Mouse (Mus musculus) neural tube, embryonic 15.5 days (tissue): ENCODE results near the gene Prss33. TPM values are rescaled to one million over a fixed set of nuclear protein-coding genes. Genes with fewer than 3 reads are reported as not detected.
A peak's percentile ranks its signal among the peaks of the same experiment; 100 is the strongest.

Experiments
- ATAC-seq: fragments of 200-750 bp; cut with Nextera tagmentation; 2 replicates; pipeline ENCODE4 v1.8.0; 2017; ENCODE audit warnings: mild to moderate bottlenecking, moderate TSS enrichment, moderate library complexity; ENCODE audit not compliant: low FRiP score
- H3K27ac ChIP-seq: fragments of 300-500 bp; sonication (generic); replicated peaks from 2 replicates; pipeline ENCODE4 v1.5.1; 2015; ENCODE audit warnings: mild to moderate bottlenecking, inconsistent platforms
- H3K27me3 ChIP-seq: fragments of 300-500 bp; sonication (generic); replicated peaks from 2 replicates; pipeline ENCODE4 v1.6.1; 2015; ENCODE audit warnings: inconsistent platforms
- H3K36me3 ChIP-seq: fragments of 300-500 bp; sonication (generic); 2 replicates; pipeline ENCODE4 v1.6.1; 2015; ENCODE audit warnings: inconsistent platforms
- H3K4me1 ChIP-seq: fragments of 300-500 bp; sonication (generic); 2 replicates; pipeline ENCODE4 v1.6.1; 2015; ENCODE audit warnings: inconsistent platforms
- H3K4me2 ChIP-seq: fragments of 300-500 bp; sonication (generic); 2 replicates; pipeline ENCODE4 v1.6.1; 2015; ENCODE audit warnings: inconsistent platforms, mild to moderate bottlenecking, moderate library complexity
- H3K4me3 ChIP-seq: fragments of 300-500 bp; sonication (generic); replicated peaks from 2 replicates; pipeline ENCODE4 v1.5.1; 2015; ENCODE audit warnings: mild to moderate bottlenecking, inconsistent platforms
- H3K9ac ChIP-seq: fragments of 300-500 bp; sonication (generic); replicated peaks from 2 replicates; pipeline ENCODE4 v1.6.1; 2015; ENCODE audit warnings: mild to moderate bottlenecking, inconsistent platforms
- H3K9me3 ChIP-seq: fragments of 300-500 bp; sonication (generic); replicated peaks from 2 replicates; pipeline ENCODE4 v1.6.1; 2016; ENCODE audit warnings: inconsistent platforms
- WGBS: fragments of 180-500 bp; shearing (Covaris S2); methylation state at CpG from one replicate; pipeline ENCODE4 v1.1.7; 2015; ENCODE audit warnings: mixed read lengths; 5-methylcytosine and 5-hydroxymethylcytosine counted together
- polyA plus RNA-seq: library from polyadenylated mRNA; unstranded; fragments of >200 nt; fragmentation: Nextera tagmentation; extraction: Ambion mirVana; gene quantifications from 2 replicates; pipeline ENCODE4 v1.2.1, GENCODE M21; 2015

The Prss33 gene
- polyA plus RNA-seq, 1 experiment from 2014 or later, result not detected

DNA sequence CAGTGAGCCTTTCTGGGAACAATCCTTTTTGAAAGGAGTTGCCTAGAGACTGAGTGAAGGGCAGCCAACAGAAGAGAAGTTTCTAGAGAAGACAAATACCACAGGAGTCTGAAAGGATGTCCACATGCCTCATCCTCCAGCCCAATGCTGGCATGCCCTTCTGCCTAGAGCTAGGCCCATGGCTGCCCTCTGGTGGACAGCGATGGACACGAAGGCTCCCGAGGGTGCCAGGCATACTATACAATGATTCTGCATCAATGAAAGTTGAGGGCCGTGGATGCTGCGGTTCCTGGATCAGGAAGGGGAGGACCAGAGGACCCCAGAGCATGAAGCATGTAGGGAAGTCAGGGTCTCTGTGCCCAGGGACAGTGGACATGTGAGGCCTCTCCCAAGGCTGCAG is 17.4 kb upstream of the Prss33 start:
- 35% methylated on average over 5 of the region's 5 CpGs for WGBS

DNA sequence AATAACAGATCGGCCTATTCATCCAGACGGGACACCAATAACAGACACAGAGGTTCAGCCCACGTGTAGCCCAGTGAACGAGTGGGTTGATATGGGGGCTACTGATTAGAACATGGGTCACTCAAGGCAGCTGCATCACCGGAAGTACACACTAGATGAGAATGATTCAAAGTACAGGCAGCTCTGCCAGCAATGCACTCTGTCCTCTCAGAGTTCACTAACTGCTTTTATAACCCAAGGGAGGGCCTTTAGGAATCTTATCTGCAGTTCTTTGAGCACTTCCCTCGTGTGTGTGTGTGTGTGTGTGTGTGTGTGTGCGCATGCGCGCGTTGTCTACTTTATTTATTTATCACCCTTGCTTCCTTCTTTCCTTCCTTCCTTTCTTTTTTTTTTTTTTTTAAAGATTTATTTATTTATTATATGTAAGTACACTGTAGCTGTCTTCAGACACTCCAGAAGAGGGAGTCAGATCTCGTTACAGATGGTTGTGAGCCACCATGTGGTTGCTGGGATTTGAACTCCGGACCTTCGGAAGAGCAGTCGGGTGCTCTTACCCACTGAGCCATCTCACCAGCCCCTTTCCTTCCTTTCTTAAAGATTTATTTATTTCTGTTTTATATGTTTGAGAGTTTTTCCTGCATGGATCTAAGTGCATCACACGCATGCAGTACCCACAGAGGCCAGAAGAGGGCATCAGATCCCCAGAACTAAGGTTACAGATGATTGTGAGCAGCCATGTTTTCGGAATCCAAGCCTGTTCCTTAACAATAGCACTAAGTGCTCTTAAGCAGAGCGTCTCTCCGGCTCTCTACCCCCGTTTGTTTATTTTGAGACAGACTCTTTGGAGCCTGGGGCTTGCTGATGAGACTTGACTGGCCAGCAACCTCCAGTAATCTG is 15.2 kb upstream of the Prss33 start:
- Histone ChIP-seq H3K36me3 (no peaks in the 10 kb centered on the region), H3K4me2 (no peak overlapping the region), H3K9ac (no peak overlapping the region), H3K27ac (no peak overlapping the region), H3K9me3 (no peaks in the 10 kb centered on the region), H3K4me3 (no peak overlapping the region), H3K27me3 (peaks cover 10% of the 10 kb centered on the region; the same call in 1 of the 2 replicates), H3K4me1 (no peaks in the 10 kb centered on the region)
- WGBS, result 56% methylated on average over 18 of the region's 19 CpGs
- no peak for ATAC-seq

More for the DNA sequence above, 17.4 kb upstream of the Prss33 start:
- Histone ChIP-seq H3K27ac (no peak overlapping the region), H3K4me3 (no peak overlapping the region), H3K4me1 (no peaks in the 10 kb centered on the region), H3K27me3 (peaks cover 5% of the 10 kb centered on the region; the same call in 1 of the 2 replicates), H3K9me3 (no peaks in the 10 kb centered on the region), H3K36me3 (no peaks in the 10 kb centered on the region), H3K9ac (no peak overlapping the region), H3K4me2 (no peak overlapping the region)
- no peak for ATAC-seq

DNA sequence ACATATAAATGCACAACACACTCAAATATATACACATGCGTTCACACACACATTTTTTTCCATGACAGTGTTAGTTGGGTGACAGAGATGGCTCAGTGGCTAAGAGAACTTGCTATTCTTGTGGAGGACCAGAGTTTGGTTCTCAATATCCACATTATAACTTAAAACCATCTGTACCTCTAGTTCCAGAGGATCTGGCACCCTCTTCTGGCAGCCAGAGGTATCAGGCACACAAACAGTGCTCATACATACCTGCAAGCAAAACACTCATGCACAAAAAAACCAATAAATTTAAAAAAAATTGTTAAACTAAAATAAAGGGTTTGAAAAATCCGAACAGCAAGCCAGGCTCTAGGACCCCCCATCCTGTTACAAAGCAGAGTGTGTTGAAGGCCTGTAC is 14.2 kb upstream of the Prss33 start:
- 67% methylated on average over 2 of the region's 2 CpGs for WGBS
- no peak for ATAC-seq
- Histone ChIP-seq H3K4me1 (no peaks in the 10 kb centered on the region), H3K36me3 (no peaks in the 10 kb centered on the region), H3K4me2 (no peak overlapping the region), H3K9ac (no peak overlapping the region), H3K4me3 (no peak overlapping the region), H3K27me3 (peaks cover 10% of the 10 kb centered on the region; the same call in 1 of the 2 replicates), H3K9me3 (no peaks in the 10 kb centered on the region), H3K27ac (no peak overlapping the region)

DNA sequence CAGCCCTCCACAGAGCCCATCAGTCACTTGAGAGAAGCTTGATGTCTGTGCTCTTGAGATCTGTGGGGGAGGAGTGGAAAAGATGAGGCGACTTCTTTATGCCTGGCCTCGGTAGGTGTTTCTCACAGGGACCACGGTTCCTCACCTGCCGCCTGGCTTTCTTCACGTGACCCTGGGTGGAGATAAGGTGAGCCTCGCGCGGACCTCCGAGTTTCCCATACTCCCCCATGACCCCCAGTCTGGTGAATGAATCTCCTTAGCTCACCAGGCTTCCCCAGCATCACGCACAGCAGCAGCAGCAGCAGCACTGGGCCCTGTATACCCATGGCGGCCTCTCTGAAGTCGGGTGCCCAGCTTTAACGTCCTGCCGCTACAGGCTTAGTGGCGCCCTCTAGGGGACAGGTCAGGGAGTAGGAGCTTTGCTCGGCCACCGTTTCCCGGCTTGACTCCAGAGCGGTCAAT is 8.0 kb upstream of the Prss33 start, which contains the start of the genes Prss32 and Prss41:
Gene Prss32 (plus strand): TSS at position 44 of the 462 bp plus-strand sequence.
Gene Prss41 (minus strand): TSS at position 361 of the 462 bp plus-strand sequence.
- Histone ChIP-seq H3K27ac (no peak within 1 kb of the TSS), H3K9me3 (no peaks in the 10 kb centered on the region), H3K9ac (no peak within 1 kb of the TSS), H3K4me2 (peak within 1 kb of the TSS; percentile 34), H3K4me3 (no peak within 1 kb of the TSS), H3K36me3 (no peaks in the 10 kb centered on the region), H3K27me3 (0 out of 2 replicates have a peak, but pooled peaks cover 10% of the 10 kb centered on the region), H3K4me1 (peaks cover 3% of the 10 kb centered on the region; the same call in 1 of the 2 replicates)
- 19% methylated on average over 19 of the region's 19 CpGs for WGBS
- ATAC-seq, result no peak

DNA sequence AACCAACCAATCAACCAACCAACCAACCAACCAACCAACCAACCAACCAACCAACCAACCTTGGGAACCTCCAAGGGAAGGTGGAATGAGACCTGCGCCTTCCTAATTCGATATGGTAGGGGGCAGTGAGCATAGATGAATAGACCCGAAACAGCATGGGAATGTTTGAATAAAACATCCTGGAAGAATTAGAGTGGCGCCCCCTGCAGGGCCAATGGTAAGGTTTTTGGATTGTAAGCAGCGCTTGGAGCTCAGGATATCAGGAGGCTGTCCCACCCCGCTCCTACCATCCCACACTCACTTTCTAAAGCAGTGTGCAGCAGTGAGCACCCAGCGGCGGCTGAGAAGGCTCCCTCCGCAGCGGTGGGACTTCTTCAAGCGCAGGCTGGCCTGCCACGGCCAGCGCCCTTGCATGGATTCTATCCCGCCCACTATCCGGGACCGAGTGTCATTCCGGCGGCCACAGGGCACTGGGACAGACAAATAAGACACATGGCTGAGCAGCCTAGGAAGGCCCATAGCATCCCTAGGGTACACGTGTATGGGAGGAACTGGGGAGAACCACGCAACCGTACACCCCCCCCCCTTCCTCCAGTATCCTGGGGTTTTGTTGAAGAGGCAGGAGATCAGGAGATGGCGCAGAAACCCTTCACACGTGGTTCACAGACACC is 7.4 kb upstream of the Prss33 start:
- H3K4me1 ChIP-seq, result peaks cover 3% of the 10 kb centered on the region; the same call in 1 of the 2 replicates
- no peak overlapping the region for H3K9ac ChIP-seq
- H3K36me3 ChIP-seq, result no peaks in the 10 kb centered on the region
- no peak for ATAC-seq
- H3K4me3 ChIP-seq, result no peak overlapping the region
- H3K4me2 ChIP-seq, result peak overlapping the region; percentile 34
- H3K9me3 ChIP-seq, result no peaks in the 10 kb centered on the region
- 0 out of 2 replicates have a peak, but pooled peaks cover 8% of the 10 kb centered on the region for H3K27me3 ChIP-seq
- H3K27ac ChIP-seq, result no peak overlapping the region
- 43% methylated on average over 23 of the region's 23 CpGs for WGBS

DNA sequence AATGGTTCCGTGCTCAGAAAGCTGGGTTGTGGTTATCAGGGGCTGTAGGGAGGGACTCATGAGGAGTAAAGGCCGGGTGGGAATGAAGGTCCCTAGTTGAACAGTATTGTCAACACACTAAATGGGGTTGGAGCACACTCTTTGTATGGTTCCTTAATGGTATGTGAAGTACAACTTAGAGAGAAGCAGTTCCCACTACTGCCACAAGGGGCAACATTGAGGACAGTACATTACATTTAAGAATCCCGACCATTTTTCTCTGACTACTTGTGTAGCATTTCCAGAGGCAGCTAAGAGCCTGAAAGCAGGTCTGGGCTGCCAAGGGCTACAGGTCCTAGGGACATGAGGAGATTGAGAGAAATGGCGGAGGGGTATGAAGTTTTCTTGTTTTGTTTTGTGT is 5.3 kb upstream of the Prss33 start:
- H3K4me2 ChIP-seq, result no peak overlapping the region
- 29% methylated on average over 4 of the region's 4 CpGs for WGBS
- no peak overlapping the region for H3K27ac ChIP-seq
- H3K9ac ChIP-seq, result no peak overlapping the region
- no peak for ATAC-seq
- peaks cover 6% of the 10 kb centered on the region; the same call in 1 of the 2 replicates for H3K27me3 ChIP-seq
- H3K4me1 ChIP-seq, result peaks cover 3% of the 10 kb centered on the region; the same call in 1 of the 2 replicates
- no peaks in the 10 kb centered on the region for H3K9me3 ChIP-seq
- H3K4me3 ChIP-seq, result no peak overlapping the region
- no peaks in the 10 kb centered on the region for H3K36me3 ChIP-seq

DNA sequence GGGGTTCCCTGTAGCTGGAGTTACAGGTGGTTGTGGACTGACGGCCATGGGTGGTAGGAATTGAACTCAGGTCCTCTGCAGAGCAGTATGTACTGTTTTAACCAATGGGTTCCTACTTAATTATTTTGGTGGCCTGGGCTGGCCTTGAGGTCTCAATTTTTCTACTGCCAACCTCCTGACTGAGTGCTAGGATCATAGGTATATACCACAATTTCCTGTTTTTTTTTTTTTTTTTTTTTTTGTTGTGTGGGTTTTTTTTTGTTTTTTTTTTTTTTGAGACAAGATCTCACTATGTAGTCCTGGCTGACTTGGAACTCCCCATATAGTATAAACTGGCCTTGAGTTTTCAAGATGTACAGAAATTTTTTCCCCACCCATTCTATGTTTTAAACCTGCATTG is 4.7 kb downstream of the Prss33 start:
- H3K4me1 ChIP-seq, result peaks cover 27% of the 10 kb centered on the region
- H3K36me3 ChIP-seq, result peaks cover 12% of the 10 kb centered on the region
- no peak overlapping the region for H3K9ac ChIP-seq
- H3K4me2 ChIP-seq, result no peak overlapping the region
- no peaks in the 10 kb centered on the region for H3K9me3 ChIP-seq
- no peak for ATAC-seq
- H3K27me3 ChIP-seq, result peaks cover 31% of the 10 kb centered on the region
- H3K27ac ChIP-seq, result no peak overlapping the region
- no peak overlapping the region for H3K4me3 ChIP-seq
- 91% methylated on average over 1 of the region's 1 CpGs for WGBS

DNA sequence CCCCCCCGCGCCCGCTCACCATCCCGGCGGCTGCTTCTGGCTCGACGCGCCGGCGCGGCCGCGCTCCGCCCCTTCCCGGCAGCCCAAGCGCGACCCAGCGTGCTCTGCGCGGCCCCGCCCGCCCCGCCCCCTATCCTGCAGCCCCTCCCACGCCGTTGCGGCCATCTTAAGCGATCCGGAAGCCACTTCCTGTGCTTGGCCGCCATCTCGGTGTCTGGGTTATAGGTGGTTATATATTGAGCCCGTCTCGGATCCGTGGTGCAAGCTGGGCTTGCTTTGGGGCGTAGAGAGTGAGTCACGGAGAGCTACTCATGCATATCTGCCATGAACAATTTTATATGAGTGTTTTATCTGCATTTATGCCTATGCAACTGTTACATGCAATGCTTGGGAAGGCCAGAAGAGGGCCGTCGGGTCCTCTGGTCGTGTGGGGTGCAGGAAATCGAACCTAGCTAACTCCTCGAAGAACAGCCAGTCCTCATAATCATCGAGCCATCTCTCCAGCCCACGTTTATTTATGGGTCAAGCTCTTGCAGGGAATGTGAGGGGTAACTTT is 6.7 kb downstream of the Prss33 start, which contains the start of gene Elob:
Gene Elob (minus strand): TSS at position 73 of the 556 bp plus-strand sequence.
- peaks cover 32% of the 10 kb centered on the region for H3K36me3 ChIP-seq
- under 1% methylated on average over 20 of the region's 42 CpGs for WGBS
- peak within 1 kb of the TSS; percentile 78 for H3K9ac ChIP-seq
- peaks cover 19% of the 10 kb centered on the region for H3K27me3 ChIP-seq
- H3K9me3 ChIP-seq, result no peaks in the 10 kb centered on the region
- H3K4me3 ChIP-seq, result peak within 1 kb of the TSS; percentile 74
- peaks cover 30% of the 10 kb centered on the region for H3K4me1 ChIP-seq
- peak; percentile 96 for ATAC-seq
- H3K4me2 ChIP-seq, result peak within 1 kb of the TSS; percentile 82
- H3K27ac ChIP-seq, result peak within 1 kb of the TSS; percentile 96

DNA sequence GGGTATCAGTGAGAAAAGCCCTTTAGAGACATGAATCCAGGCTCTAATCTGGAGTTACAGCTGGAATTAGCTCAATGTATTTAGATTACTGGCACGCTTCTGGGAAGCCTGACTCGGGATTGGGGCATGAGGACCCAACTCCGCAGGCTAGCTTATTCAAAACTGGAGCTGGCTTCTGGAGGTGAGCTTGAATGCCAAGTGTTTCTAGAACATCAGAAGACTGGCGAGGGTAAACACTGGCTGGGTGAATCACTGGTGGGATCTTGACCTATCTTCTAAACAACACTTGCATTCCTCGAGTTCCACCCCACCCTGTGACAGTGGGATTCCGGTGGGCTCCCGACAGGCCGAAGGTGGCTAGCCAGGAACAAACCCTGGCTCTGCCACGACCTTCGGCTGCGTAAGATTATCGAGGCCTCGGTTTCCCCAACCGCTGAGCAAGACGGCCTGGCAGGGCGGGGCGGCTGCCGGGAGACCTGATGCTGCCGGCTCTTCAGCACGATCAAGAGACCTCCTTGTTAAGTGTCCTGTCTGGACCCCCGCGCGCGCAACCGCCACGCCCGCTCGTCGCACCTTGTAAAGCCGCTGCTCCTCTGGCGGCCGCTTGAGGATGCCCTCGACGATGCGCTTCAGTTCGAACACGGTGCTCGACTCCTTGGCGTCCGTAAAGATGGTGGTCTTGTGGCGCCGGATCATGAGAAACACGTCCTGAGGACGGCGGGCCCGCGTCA is 7.4 kb downstream of the Prss33 start:
- peak overlapping the region; percentile 82 for H3K4me2 ChIP-seq
- under 1% methylated on average over 47 of the region's 47 CpGs for WGBS
- peaks cover 30% of the 10 kb centered on the region for H3K4me1 ChIP-seq
- H3K4me3 ChIP-seq, result peak overlapping the region; percentile 74
- H3K36me3 ChIP-seq, result peaks cover 39% of the 10 kb centered on the region
- no peaks in the 10 kb centered on the region for H3K9me3 ChIP-seq
- peak overlapping the region; percentile 78 for H3K9ac ChIP-seq
- H3K27me3 ChIP-seq, result peaks cover 12% of the 10 kb centered on the region
- ATAC-seq, result peak; percentile 79
- H3K27ac ChIP-seq, result peak overlapping the region; percentile 96

DNA sequence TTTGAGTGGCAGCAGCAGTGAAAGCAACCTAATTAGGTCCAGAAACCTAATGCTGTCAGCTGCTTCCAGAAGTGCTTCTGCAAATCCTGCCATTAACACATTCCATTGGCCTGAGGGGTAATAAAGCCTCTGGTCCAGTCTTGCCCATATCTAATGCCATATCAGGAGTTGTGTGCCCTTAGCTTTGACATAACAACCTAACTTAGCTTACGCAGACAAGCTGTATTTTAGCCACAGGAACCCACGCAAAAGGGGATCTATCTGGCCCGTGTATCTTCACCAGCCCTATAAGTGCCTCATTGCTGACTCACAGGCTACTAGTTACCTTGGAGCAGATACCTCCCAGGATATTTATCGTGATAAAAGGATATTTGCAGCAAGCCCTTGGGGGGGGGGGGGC is 10.3 kb downstream of the Prss33 start:
- 88% methylated on average over 4 of the region's 4 CpGs for WGBS
- ATAC-seq, result no peak
- H3K27ac ChIP-seq, result 0 out of 2 replicates have a peak overlapping the region, but pooled peaks have one; percentile 5
- H3K36me3 ChIP-seq, result peaks cover 67% of the 10 kb centered on the region
- no peak overlapping the region for H3K4me3 ChIP-seq
- no peak overlapping the region for H3K4me2 ChIP-seq
- H3K9ac ChIP-seq, result no peak overlapping the region
- no peaks in the 10 kb centered on the region for H3K9me3 ChIP-seq
- H3K4me1 ChIP-seq, result peaks cover 30% of the 10 kb centered on the region
- H3K27me3 ChIP-seq, result no peaks in the 10 kb centered on the region

DNA sequence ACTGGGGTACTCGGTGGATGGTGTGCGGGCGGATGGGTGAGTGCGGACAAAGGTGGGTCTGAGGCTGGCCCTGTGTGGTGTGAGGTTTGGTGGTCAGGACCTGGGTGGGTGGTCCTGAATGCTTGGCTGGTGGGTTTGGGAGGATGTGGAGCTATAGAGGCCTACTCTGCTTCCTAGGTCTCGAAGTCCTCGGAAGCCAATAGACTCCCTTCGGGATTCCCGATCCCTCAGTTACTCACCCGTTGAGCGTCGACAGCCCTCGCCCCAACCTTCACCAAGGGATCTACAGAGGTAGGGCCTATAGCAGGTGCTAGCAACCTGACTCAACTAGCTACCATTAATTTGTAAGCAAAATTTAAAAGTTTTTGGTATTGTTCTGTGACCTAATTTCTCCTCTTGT is 12.2 kb downstream of the Prss33 start:
- Histone ChIP-seq H3K27ac (no peak overlapping the region), H3K9ac (no peak overlapping the region), H3K4me2 (no peak overlapping the region), H3K27me3 (no peaks in the 10 kb centered on the region), H3K36me3 (peaks cover 86% of the 10 kb centered on the region), H3K4me1 (peaks cover 25% of the 10 kb centered on the region), H3K9me3 (peaks cover 7% of the 10 kb centered on the region; the same call in 1 of the 2 replicates), H3K4me3 (no peak overlapping the region)
- no peak for ATAC-seq
- WGBS, result 89% methylated on average over 12 of the region's 12 CpGs
